In genomic region chr11:78195101-78195863, GRCm38 (mm10) we compare ENCODE assay signal across 1 mouse cellular context.
A peak's percentile ranks its signal among the peaks of the same experiment; 100 is the strongest.
TF ChIP-seq lines count a peak whose summit lies in the region.

No protein-coding gene starts in this region.

TF ChIP-seq in MEL, 35 proteins besides CTCF, POLR2A, EP300 and RAD21:
- TF ChIP-seq JUND (IDR thresholded peaks at IDR 0.05; ENCODE audit: low read depth, low read length) (peak; percentile 95; the same call in 1 of the 2 replicates), ZNF384 (IDR thresholded peaks at IDR 0.05; ENCODE audit: low read depth, low read length) (peak; percentile 65), POLR2AphosphoS5 (IDR thresholded peaks at IDR 0.05; ENCODE audit: borderline replicate concordance, low read depth, low read length) (no peak)
